17 mouse cellular contexts compared by ENCODE assay signal in genomic region chr9:89197509-89197908, GRCm38 (mm10). TPM values are rescaled to one million over a fixed set of nuclear protein-coding genes. Genes with fewer than 3 reads are reported as not detected.
"Had no signal": no experiment of that assay in that cellular context is flagged by ENCODE, and none has a peak within 500 bp of the region (broad histone marks: within the 10 kb centered on the region; RNA-seq: fewer than 3 reads in every experiment).

No protein-coding gene starts in this region.

RNA-seq across cellular contexts. Expression of gene Bcl2a1b, which starts 1.5 kb away (rescaled TPM):
- total RNA-seq: megakaryocyte-erythroid progenitor cell, adult 5-6 weeks had no signal

RNA-seq across cellular contexts. Expression of gene Gm29094, which starts 1.7 kb away (rescaled TPM):
- total RNA-seq: hindbrain, postnatal 0 days; layer of hippocampus, postnatal 10 days; layer of hippocampus, postnatal 36 days; left cerebral cortex, adult 2 months; left cerebral cortex, postnatal 10 days; left cerebral cortex, postnatal 36 days; liver, adult 2 months; megakaryocyte-erythroid progenitor cell, adult 5-6 weeks; midbrain, postnatal 0 days had no signal
- polyA plus RNA-seq: hindbrain, postnatal 0 days; kidney, adult 2 months; kidney, embryonic 14.5 days; limb, embryonic 11.5 days; liver, adult 2 months; liver, embryonic 13.5 days; liver, embryonic 16.5 days; midbrain, postnatal 0 days; neural tube, embryonic 11.5 days; small intestine, adult 2 months; spleen, adult 2 months had no signal
